Mouse (Mus musculus) thymus, adult 2 months (tissue): Measurements from ENCODE around the gene Rnf41.

Experiments used
- CTCF ChIP-seq: fragments of 200-500 bp; IDR thresholded peaks from 2 replicates; pipeline ENCODE4 v1.5.1; 2012; ENCODE audit warnings: mild to moderate bottlenecking, control low read depth, low read length, moderate library complexity, borderline replicate concordance; ENCODE audit not compliant: control insufficient read depth, poor library complexity, insufficient read depth; ENCODE audit errors: extremely low read depth
- POLR2A ChIP-seq: fragments of 200-500 bp; IDR thresholded peaks from 2 replicates; pipeline ENCODE4 v1.6.1; 2012; ENCODE audit warnings: mild to moderate bottlenecking, low read length, control low read depth, moderate library complexity; ENCODE audit not compliant: control insufficient read depth, poor library complexity, insufficient read depth; ENCODE audit errors: extremely low read depth

DNA sequence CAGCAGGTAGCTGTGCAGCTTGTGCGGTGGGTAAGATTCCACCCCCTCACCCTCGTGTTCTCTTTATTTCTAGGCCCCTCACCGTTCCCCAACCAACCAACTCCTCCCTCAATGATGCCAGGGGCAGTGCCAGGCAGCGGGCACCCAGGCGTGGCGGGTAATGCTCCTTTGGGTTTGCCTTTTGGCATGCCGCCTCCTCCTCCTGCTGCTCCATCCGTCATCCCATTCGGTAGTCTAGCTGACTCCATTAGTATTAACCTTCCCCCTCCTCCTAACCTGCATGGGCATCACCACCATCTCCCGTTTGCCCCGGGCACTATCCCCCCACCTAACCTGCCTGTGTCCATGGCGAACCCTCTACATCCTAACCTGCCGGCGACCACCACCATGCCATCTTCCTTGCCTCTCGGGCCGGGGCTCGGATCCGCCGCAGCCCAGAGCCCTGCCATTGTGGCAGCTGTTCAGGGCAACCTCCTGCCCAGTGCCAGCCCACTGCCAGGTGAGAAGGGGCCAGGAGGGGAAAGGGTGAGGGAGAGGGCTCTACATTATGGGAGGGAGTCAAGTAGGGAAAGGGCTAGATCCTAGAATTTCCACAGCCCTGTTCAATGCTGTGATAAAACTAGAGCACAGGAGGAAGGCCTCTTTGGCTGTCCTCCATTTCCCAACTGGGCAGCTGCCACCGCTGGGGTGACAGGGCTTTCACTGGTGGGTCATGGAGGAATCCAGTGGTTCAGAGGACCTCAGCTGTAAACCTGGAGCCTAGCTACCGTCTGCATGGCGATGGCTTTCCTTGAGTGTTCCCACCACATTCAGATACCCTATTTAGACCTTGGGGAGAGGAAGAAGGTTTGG lies 76.6 kb downstream of the Rnf41 start:
- TF ChIP-seq CTCF = no peak
- no peak for TF ChIP-seq POLR2A
